Mouse (Mus musculus) mouse embryonic stem cell (cell line): Measurements from ENCODE around the gene Gm20425.
"Not testable (repeated sequence)": the region's sequence is repeated elsewhere in the genome, so short reads cannot be mapped to it uniquely, and the experiment has no call there.

ENCODE experiments used
- in situ Hi-C, 2 experiments: fragments of 300-500 bp; cut with MboI; formaldehyde crosslinking; loops; 1 replicate in 1 of 2; 3 replicates in 1 of 2; pipeline ENCODE4 v1.14.3; 2019 to 2020; ENCODE audit warnings: low sequenced_read_pairs in 2 of 2, low pct_unique_long_range_greater_than_20kb in 1 of 2, mixed read lengths in 1 of 2; ENCODE audit not compliant: unreplicated experiment in 1 of 2

Gene Gm20425

GRCm38 (mm10) chr9:103175692-103176091 is 54.4 kb downstream of the Gm20425 start:
- in situ Hi-C loops = no loop called here

GRCm38 (mm10) chr9:103174771-103175519 is 55.2 kb downstream of the Gm20425 start:
- in situ Hi-C loops = no loop called here

- in situ Hi-C loops = no loop called here
These were observed 61.3 kb downstream of the Gm20425 start for GRCm38 (mm10) chr9:103168771-103169170.

GRCm38 (mm10) chr9:103168046-103168445 is 62.1 kb downstream of the Gm20425 start:
- in situ Hi-C loops = no loop called here

- in situ Hi-C loops = no loop called here
These were observed 66.3 kb downstream of the Gm20425 start for GRCm38 (mm10) chr9:103163806-103164205.

GRCm38 (mm10) chr9:103155158-103155557 is 74.9 kb downstream of the Gm20425 start:
- in situ Hi-C loops = not testable (repeated sequence)

- in situ Hi-C loops = no loop called here
These were observed 75.5 kb downstream of the Gm20425 start for GRCm38 (mm10) chr9:103154568-103154967.

- in situ Hi-C loops = no loop called here
These were observed 76.8 kb downstream of the Gm20425 start for GRCm38 (mm10) chr9:103153286-103153685.

GRCm38 (mm10) chr9:103149074-103149799 is 80.9 kb downstream of the Gm20425 start:
- in situ Hi-C loops = no loop called here

- in situ Hi-C loops = no loop called here
These were observed 83.0 kb downstream of the Gm20425 start for GRCm38 (mm10) chr9:103147103-103147502.

- in situ Hi-C loops = no loop called here
These were observed 83.4 kb downstream of the Gm20425 start for GRCm38 (mm10) chr9:103146703-103147102.

- in situ Hi-C loops = no loop called here
These were observed 83.8 kb downstream of the Gm20425 start for GRCm38 (mm10) chr9:103146257-103146656.

GRCm38 (mm10) chr9:103145351-103145750 is 84.8 kb downstream of the Gm20425 start:
- in situ Hi-C loops = no loop called here

GRCm38 (mm10) chr9:103143881-103144280 is 86.2 kb downstream of the Gm20425 start:
- in situ Hi-C loops = no loop called here

- in situ Hi-C loops = no loop called here
These were observed 88.8 kb downstream of the Gm20425 start for GRCm38 (mm10) chr9:103141266-103141665.

GRCm38 (mm10) chr9:103140384-103140783 is 89.7 kb downstream of the Gm20425 start:
- in situ Hi-C loops = no loop called here
